Comparison of ENCODE assay signal across 21 mouse cellular contexts in the genomic region with DNA sequence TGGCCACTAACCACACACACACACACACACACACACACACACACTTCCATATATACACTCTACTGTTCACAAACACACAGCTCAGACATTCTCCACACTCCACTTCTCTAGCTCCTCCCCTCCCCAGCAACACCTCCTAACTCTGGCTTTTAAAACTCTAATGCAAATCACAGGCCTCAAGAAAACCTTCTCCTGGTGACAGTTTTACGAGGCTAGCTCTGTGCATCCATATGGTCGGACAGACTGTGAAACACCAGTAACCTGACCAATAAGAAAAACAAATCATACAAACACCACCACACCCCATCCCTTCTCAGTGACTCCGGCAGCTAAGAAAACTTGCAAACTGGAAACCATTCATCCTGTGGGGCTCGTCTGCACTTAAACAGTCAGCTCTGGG. TPM values are rescaled to one million over a fixed set of nuclear protein-coding genes. Genes with fewer than 3 reads are reported as not detected.
DNase-seq lines count a peak whose midpoint lies in the region; ATAC-seq lines count a peak whose summit lies in the region.
"Had no signal": no experiment of that assay in that cellular context is flagged by ENCODE, and none has a peak within 500 bp of the region (broad histone marks: within the 10 kb centered on the region; RNA-seq: fewer than 3 reads in every experiment).

No protein-coding gene starts in this region.

- DNase-seq in heart, postnatal 4 days: no peak
- DNase-seq in kidney, postnatal 36 days: no peak
- DNase-seq in limb, embryonic 10.5 days (ENCODE audit: low spot score): peak; percentile 60
- peak; percentile 41 for DNase-seq in yolk sac, embryonic 10.5 days (ENCODE audit: low spot score)
- no peak for DNase-seq in spleen, adult 12 weeks (ENCODE audit: low spot score)
- DNase-seq: adrenal gland, postnatal 36 days; B cell, adult 2 months; cerebellum, adult 11-12 months; cerebellum, postnatal 14 days; liver; lung, adult 18-20 months; lung, postnatal 14 days; right cerebral cortex, postnatal 14 days; thymus, adult 18-20 months had no signal

- no peak for ATAC-seq in heart, embryonic 12.5 days (ENCODE audit: insufficient number of reproducible peaks, low FRiP score)
- peak; percentile 88 for ATAC-seq in kidney, embryonic 16.5 days (ENCODE audit: low FRiP score, low TSS enrichment)
- ATAC-seq: hindbrain, embryonic 16.5 days; intestine, postnatal 0 days; midbrain, embryonic 16.5 days had no signal

- H3K4me1 ChIP-seq in heart, embryonic 12.5 days (replicated peaks): peaks cover 47% of the 10 kb centered on the region
- H3K4me1 ChIP-seq in kidney, embryonic 16.5 days (ENCODE audit: insufficient read depth, low read length): peaks cover 32% of the 10 kb centered on the region
- peaks cover 42% of the 10 kb centered on the region for H3K4me1 ChIP-seq in limb, embryonic 10.5 days

- H3K36me3 ChIP-seq in heart, embryonic 12.5 days: peaks cover 5% of the 10 kb centered on the region; the same call in 1 of the 2 replicates
- H3K36me3 ChIP-seq in kidney, embryonic 16.5 days (ENCODE audit: insufficient read depth, low read length): no peaks in the 10 kb centered on the region
- no peaks in the 10 kb centered on the region for H3K36me3 ChIP-seq in limb, embryonic 10.5 days
- H3K36me3 ChIP-seq: embryonic facial prominence, embryonic 10.5 days; neural tube, embryonic 15.5 days had no signal

- no peak overlapping the region for H3K9ac ChIP-seq in heart, embryonic 12.5 days
- H3K9ac ChIP-seq in kidney, embryonic 16.5 days (replicated peaks; ENCODE audit: low read length): no peak overlapping the region
- H3K9ac ChIP-seq: neural tube, embryonic 15.5 days had no signal

- 60% methylated on average over 4 of the region's 4 CpGs for WGBS in heart, embryonic 12.5 days
- WGBS in kidney, embryonic 16.5 days: 15% methylated on average over 4 of the region's 4 CpGs
- WGBS in limb, embryonic 10.5 days: 22% methylated on average over 4 of the region's 4 CpGs

- H3K4me3 ChIP-seq in heart, embryonic 12.5 days: no peak overlapping the region
- no peak overlapping the region for H3K4me3 ChIP-seq in kidney, embryonic 16.5 days (ENCODE audit: low read length)
- no peak overlapping the region for H3K4me3 ChIP-seq in limb, embryonic 10.5 days
- H3K4me3 ChIP-seq: embryonic facial prominence, embryonic 10.5 days; neural tube, embryonic 15.5 days had no signal

- H3K27ac ChIP-seq in heart, embryonic 12.5 days (ENCODE audit: poor library complexity, severe bottlenecking): peak overlapping the region; percentile 58
- peak overlapping the region; percentile 43; the same call in 1 of the 2 replicates for H3K27ac ChIP-seq in kidney, embryonic 16.5 days (ENCODE audit: low read length)
- H3K27ac ChIP-seq in limb, embryonic 10.5 days: peak overlapping the region; percentile 15; the same call in 1 of the 2 replicates
- H3K27ac ChIP-seq: embryonic facial prominence, embryonic 10.5 days; neural tube, embryonic 15.5 days had no signal

- no peaks in the 10 kb centered on the region for H3K9me3 ChIP-seq in heart, embryonic 12.5 days (replicated peaks)
- H3K9me3 ChIP-seq in kidney, embryonic 16.5 days (ENCODE audit: low read length): no peaks in the 10 kb centered on the region
- H3K9me3 ChIP-seq in limb, embryonic 10.5 days (replicated peaks): no peaks in the 10 kb centered on the region
- H3K9me3 ChIP-seq: embryonic facial prominence, embryonic 10.5 days; neural tube, embryonic 15.5 days had no signal

- no peaks in the 10 kb centered on the region for H3K27me3 ChIP-seq in heart, embryonic 12.5 days (replicated peaks)
- peaks cover 2% of the 10 kb centered on the region; the same call in 1 of the 2 replicates for H3K27me3 ChIP-seq in kidney, embryonic 16.5 days (ENCODE audit: insufficient read depth, low read length)
- H3K27me3 ChIP-seq in limb, embryonic 10.5 days (ENCODE audit: low read depth, poor library complexity, severe bottlenecking): peaks cover 29% of the 10 kb centered on the region
- H3K27me3 ChIP-seq: neural tube, embryonic 15.5 days had no signal

- H3K4me2 ChIP-seq in heart, embryonic 12.5 days: no peak overlapping the region
- H3K4me2 ChIP-seq in kidney, embryonic 16.5 days (replicated peaks; ENCODE audit: low read depth, low read length): no peak overlapping the region
- H3K4me2 ChIP-seq: neural tube, embryonic 15.5 days had no signal

RNA-seq across cellular contexts. Expression of a gene that starts 6.1 kb away (rescaled TPM):
- 27.1 and 31.2 TPM in 2 replicates for polyA plus RNA-seq in heart, embryonic 12.5 days (2016; fragmentation: Nextera tagmentation; extraction: Ambion mirVana)
- total RNA-seq in heart, postnatal 4 days (2021): 10 to 100 TPM; 19.6 to 20.2 TPM
- polyA plus RNA-seq in kidney, embryonic 16.5 days (2015; fragmentation: Nextera tagmentation; extraction: Ambion mirVana): 12.2 and 14.3 TPM in 2 replicates
- 2.5 and 2.6 TPM in 2 replicates for polyA plus RNA-seq in limb, embryonic 10.5 days (2016; fragmentation: Nextera tagmentation; extraction: Ambion mirVana)

RNA-seq across cellular contexts. Expression of a gene that starts 38.8 kb away (rescaled TPM):
- polyA plus RNA-seq in heart, embryonic 12.5 days (2016; fragmentation: Nextera tagmentation; extraction: Ambion mirVana): 22.7 and 23.8 TPM in 2 replicates
- 10 to 100 TPM; 15.9 to 16.6 TPM for total RNA-seq in heart, postnatal 4 days (2021)
- polyA plus RNA-seq in kidney, embryonic 16.5 days (2015; fragmentation: Nextera tagmentation; extraction: Ambion mirVana): 30.1 and 31.7 TPM in 2 replicates
- 27.4 and 29.3 TPM in 2 replicates for polyA plus RNA-seq in limb, embryonic 10.5 days (2016; fragmentation: Nextera tagmentation; extraction: Ambion mirVana)

Comparison
In these comparisons a context has a peak if more than half of its experiments do, and no peak if none do; other contexts are left out.
1. DNase-seq: peak in limb, embryonic 10.5 days (single experiment) and yolk sac, embryonic 10.5 days (single experiment); none in heart, postnatal 4 days (single experiment), kidney, postnatal 36 days (0 of 2) and spleen, adult 12 weeks (single experiment).
2. Peak in every context shown above with its lines, with median percentiles within 50 percentile points of each other: H3K27ac ChIP-seq.